Mouse (Mus musculus) heart, embryonic 14.5 days (tissue): ENCODE measurements at regions not wholly inside any gene's neighbourhood (a gene's known extent, or its start where the extent isn't known, plus 50 kb on each side); places are given as distances from the start of the nearest gene placed in this dataset.
"Not testable (repeated sequence)": the region's sequence is repeated elsewhere in the genome, so short reads cannot be mapped to it uniquely, and the experiment has no call there.

Source experiments
- ATAC-seq: fragments of 200-750 bp; cut with Nextera tagmentation; 2 replicates; pipeline ENCODE4 v1.8.0; 2017; ENCODE audit warnings: low read depth, moderate TSS enrichment; ENCODE audit not compliant: insufficient number of reproducible peaks, insufficient read depth, low FRiP score
- H3K27ac ChIP-seq, 2 experiments: fragments of 200-500 bp in 1 of 2; fragments of 300-500 bp in 1 of 2; sonication (generic) in 1 of 2; replicated peaks in 1 of 2; 2 replicates each; pipeline ENCODE4 v1.5.1; 2012 to 2014; ENCODE audit warnings: low read depth in 2 of 2, low read length in 2 of 2, control low read depth in 1 of 2, mild to moderate bottlenecking in 1 of 2, mixed read lengths in 1 of 2; ENCODE audit not compliant: control insufficient read depth in 1 of 2, insufficient read depth in 1 of 2
- H3K27me3 ChIP-seq: fragments of 300-500 bp; sonication (generic); 2 replicates; pipeline ENCODE4 v1.6.1; 2014; ENCODE audit warnings: mild to moderate bottlenecking, low read length, control low read depth; ENCODE audit not compliant: control insufficient read depth, insufficient read depth
- H3K36me3 ChIP-seq: fragments of 300-500 bp; sonication (generic); 2 replicates; pipeline ENCODE4 v1.6.1; 2014; ENCODE audit warnings: mild to moderate bottlenecking, control low read depth, low read length, mixed read lengths; ENCODE audit not compliant: control insufficient read depth, insufficient read depth
- H3K4me1 ChIP-seq, 2 experiments: fragments of 200-500 bp in 1 of 2; fragments of 300-500 bp in 1 of 2; sonication (generic) in 1 of 2; 2 replicates each; pipeline ENCODE4 v1.6.1; 2012 to 2014; ENCODE audit warnings: low read length in 2 of 2, control low read depth in 1 of 2, mixed read lengths in 1 of 2; ENCODE audit not compliant: control insufficient read depth in 2 of 2, insufficient read depth in 2 of 2
- H3K4me2 ChIP-seq: fragments of 300-500 bp; sonication (generic); 2 replicates; pipeline ENCODE4 v1.6.1; 2014; ENCODE audit warnings: mild to moderate bottlenecking, low read length
- H3K4me3 ChIP-seq, 2 experiments: fragments of 200-500 bp in 1 of 2; fragments of 300-500 bp in 1 of 2; sonication (generic) in 1 of 2; 2 replicates each; pipeline ENCODE4 v1.5.1; 2012 to 2014; ENCODE audit warnings: low read length in 2 of 2, mild to moderate bottlenecking in 2 of 2, control low read depth in 1 of 2, low read depth in 1 of 2, moderate library complexity in 1 of 2; ENCODE audit not compliant: control insufficient read depth in 1 of 2, insufficient read depth in 1 of 2
- H3K9ac ChIP-seq: fragments of 300-500 bp; sonication (generic); 2 replicates; pipeline ENCODE4 v1.6.1; 2014; ENCODE audit warnings: mild to moderate bottlenecking, low read length
- H3K9me3 ChIP-seq: fragments of 300-500 bp; sonication (generic); 2 replicates; pipeline ENCODE4 v1.6.1; 2016; ENCODE audit warnings: low read length, control low read depth; ENCODE audit not compliant: control insufficient read depth
- WGBS: fragments of 180-500 bp; shearing (Covaris S2); extraction: QIAGEN DNeasy Blood & Tissue Kit; methylation state at CpG from one replicate; pipeline ENCODE4 v1.1.7; 2014; 5-methylcytosine and 5-hydroxymethylcytosine counted together

DNA sequence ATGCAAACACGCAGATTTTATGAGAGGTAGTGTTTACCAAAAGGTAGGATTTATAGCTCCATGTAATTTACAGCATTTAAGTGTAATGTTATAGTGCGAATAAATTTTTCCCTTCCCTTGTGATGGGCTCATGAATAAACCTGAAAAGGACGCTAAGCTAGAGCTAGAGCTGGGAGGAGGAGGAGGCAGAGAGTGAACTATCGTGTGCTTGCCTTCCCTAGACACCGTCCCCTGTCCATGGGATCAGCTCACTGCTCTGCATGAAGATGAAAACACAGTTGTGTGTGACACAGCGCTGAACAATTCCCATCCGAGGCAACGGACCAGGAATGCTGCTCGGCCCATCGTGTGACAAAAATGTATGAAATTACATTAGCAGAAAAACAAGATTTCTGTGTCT is 81.7 kb upstream of the Ifngr1 start:
- 86% methylated on average over 10 of the region's 10 CpGs for WGBS
- Histone ChIP-seq H3K36me3 (no peaks in the 10 kb centered on the region), H3K4me3 (no peak overlapping the region), H3K4me1 (no peaks in the 10 kb centered on the region), H3K27ac (no peak overlapping the region), H3K9me3 (no peaks in the 10 kb centered on the region), H3K9ac (no peak overlapping the region), H3K4me2 (no peak overlapping the region), H3K27me3 (no peaks in the 10 kb centered on the region)
- ATAC-seq, result no peak

DNA sequence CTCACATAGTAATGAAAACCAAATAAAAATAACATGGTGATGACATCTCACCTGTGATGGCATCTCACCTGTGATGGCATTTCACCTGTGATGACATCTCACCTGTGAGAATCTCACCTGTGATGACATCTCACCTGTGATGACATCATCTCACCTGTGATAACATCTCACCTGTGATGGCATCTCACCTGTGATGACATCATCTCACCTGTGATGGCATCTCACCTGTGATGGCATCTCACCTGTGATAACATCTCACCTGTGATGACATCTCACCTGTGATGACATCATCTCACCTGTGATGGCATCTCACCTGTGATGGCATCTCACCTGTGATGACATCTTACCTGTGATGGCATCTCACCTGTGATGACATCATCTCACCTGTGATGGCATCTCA is 77.4 kb upstream of the Ifngr1 start:
- not testable (repeated sequence) for ATAC-seq, H3K9ac ChIP-seq, H3K4me2 ChIP-seq, H3K27ac ChIP-seq, H3K9me3 ChIP-seq, H3K4me3 ChIP-seq, H3K4me1 ChIP-seq, H3K27me3 ChIP-seq, H3K36me3 ChIP-seq

DNA sequence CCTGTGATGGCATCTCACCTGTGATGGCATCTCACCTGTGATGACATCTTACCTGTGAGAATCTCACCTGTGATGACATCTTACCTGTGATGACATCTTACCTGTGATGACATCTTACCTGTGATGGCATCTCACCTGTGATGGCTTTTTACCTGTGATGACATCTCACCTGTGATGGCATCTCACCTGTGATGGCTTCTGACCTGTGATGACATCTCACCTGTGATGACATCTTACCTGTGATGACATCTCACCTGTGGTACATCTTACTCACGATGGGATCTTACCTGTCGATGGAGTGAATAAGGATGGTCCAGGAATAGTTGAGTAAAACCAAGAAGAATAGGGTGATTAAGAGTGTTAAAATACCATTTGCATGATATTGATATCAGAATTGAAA is 76.9 kb upstream of the Ifngr1 start:
- no peaks in the 10 kb centered on the region for H3K27me3 ChIP-seq
- ATAC-seq, result no peak
- H3K9ac ChIP-seq, result no peak overlapping the region
- H3K9me3 ChIP-seq, result no peaks in the 10 kb centered on the region
- no peaks in the 10 kb centered on the region for H3K36me3 ChIP-seq
- H3K27ac ChIP-seq, result no peak overlapping the region
- no peaks in the 10 kb centered on the region for H3K4me1 ChIP-seq
- no peak overlapping the region for H3K4me2 ChIP-seq
- 92% methylated on average over 2 of the region's 2 CpGs for WGBS
- H3K4me3 ChIP-seq, result no peak overlapping the region

DNA sequence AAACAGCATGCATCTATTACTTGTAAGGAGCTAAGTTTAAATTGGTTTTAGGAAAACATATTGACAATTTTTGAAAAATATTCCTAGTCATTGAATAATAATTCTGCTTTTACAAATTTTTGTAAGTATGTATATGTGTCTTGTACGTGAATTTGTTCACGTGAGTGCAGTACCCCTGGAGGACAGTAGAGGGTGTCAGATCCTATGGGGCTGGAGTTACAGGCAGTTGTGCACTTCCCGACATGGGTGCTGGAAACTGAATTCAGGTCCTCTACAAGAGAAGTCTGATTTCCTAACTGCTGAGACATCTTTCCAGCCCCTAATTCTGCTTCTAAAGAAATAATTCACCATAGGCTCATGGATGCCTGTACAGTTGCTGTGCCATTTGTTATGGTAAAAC is 75.7 kb upstream of the Ifngr1 start:
- 98% methylated on average over 3 of the region's 3 CpGs for WGBS
- Histone ChIP-seq H3K9ac (no peak overlapping the region), H3K27me3 (no peaks in the 10 kb centered on the region), H3K4me1 (no peaks in the 10 kb centered on the region), H3K27ac (no peak overlapping the region), H3K4me2 (no peak overlapping the region), H3K4me3 (no peak overlapping the region), H3K9me3 (no peaks in the 10 kb centered on the region), H3K36me3 (no peaks in the 10 kb centered on the region)
- ATAC-seq, result no peak

DNA sequence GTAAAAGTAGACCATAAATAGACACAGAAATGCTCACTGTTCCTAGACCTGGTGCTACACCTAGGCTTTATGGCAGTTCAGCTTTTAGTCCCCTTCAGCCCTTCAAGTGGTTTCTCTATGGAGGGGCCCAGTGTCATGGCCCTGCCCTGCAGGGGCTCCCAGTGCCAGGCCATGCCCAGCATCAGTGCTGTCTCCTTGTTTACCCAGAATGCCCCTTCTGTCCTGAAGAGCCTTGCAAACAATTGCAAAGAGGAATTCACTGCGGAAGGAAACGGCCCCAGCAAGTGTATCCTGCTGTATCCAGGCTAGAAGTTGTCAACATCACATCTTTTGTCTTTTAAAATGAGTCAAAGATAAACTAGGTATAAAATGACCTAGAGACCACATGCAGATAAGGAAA is 74.7 kb upstream of the Ifngr1 start:
- Histone ChIP-seq H3K27ac (no peak overlapping the region; a peak in 1 of 4 replicates), H3K4me2 (no peak overlapping the region)
- ATAC-seq, result no peak

DNA sequence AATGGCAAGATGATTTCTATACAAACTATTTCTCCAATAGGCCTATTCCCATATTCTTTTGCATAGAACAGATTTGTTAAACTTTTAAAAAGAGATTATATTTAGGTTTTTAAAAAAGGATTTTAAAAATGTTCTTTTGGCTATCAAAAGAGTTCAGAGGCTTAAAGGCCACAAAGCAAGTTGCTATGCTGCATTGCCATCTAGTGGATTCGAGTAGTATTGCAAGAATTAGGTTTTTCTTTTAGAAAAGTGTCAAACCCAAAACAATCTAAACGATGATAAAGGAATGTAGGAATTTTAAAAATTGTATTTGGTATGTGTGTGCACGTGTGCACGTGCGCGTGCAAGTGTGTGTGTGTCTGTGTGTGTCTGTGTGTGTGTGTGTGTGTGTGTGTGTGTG is 73.0 kb upstream of the Ifngr1 start:
- no peak overlapping the region for H3K4me3 ChIP-seq
- no peaks in the 10 kb centered on the region for H3K9me3 ChIP-seq
- no peak overlapping the region for H3K4me2 ChIP-seq
- WGBS, result 3% methylated on average over 6 of the region's 6 CpGs
- H3K27ac ChIP-seq, result no peak overlapping the region
- H3K9ac ChIP-seq, result no peak overlapping the region
- no peaks in the 10 kb centered on the region for H3K27me3 ChIP-seq
- H3K4me1 ChIP-seq, result no peaks in the 10 kb centered on the region
- no peaks in the 10 kb centered on the region for H3K36me3 ChIP-seq
- no peak for ATAC-seq

More for the DNA sequence above, 74.7 kb upstream of the Ifngr1 start:
- Histone ChIP-seq H3K27me3 (no peaks in the 10 kb centered on the region), H3K9ac (no peak overlapping the region), H3K9me3 (no peaks in the 10 kb centered on the region), H3K36me3 (no peaks in the 10 kb centered on the region), H3K4me1 (no peaks in the 10 kb centered on the region), H3K4me3 (no peak overlapping the region)
- WGBS, result 58% methylated on average over 2 of the region's 2 CpGs

DNA sequence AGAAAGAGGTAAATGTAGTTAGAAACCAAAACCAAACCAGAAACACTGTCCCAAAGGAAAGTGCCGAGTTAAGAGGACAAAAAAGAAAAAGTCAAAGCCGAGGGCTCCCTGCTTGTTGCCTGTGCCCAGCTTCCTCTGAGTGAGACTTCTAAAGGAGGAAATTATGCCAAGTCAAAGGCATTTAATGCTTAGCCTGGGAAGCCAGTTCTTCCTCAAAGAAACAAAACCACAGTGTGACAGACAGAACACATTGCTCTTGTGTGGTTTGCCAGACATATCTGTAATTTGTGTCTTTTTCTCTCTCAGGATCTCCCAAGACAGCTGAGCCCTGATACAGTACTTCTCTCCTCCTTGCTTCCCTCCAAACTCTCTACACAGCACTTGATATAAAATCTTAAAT is 69.6 kb upstream of the Ifngr1 start:
- ATAC-seq, result no peak
- Histone ChIP-seq H3K27ac (no peak overlapping the region), H3K9ac (no peak overlapping the region), H3K27me3 (no peaks in the 10 kb centered on the region), H3K4me3 (no peak overlapping the region), H3K4me2 (no peak overlapping the region), H3K9me3 (no peaks in the 10 kb centered on the region), H3K4me1 (no peaks in the 10 kb centered on the region), H3K36me3 (no peaks in the 10 kb centered on the region)
- 46% methylated on average over 2 of the region's 2 CpGs for WGBS

DNA sequence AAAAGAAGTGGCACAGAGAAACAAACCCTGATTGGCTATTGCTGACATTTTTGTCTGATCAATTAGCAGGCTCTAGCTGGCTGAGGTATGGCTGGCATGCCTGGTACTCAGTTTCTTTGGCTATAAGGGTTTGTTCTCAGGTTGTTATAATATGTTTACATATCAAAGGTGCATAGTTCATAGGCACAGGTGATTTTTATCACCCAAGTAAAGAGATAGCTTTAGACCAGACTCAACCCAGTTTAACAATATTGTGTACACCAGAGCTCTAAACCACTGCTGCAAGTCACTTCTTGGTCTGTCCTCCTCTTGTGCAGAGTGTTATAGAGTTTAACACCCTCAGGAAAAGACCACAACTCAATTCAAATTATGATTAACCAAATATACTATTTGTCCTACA is 65.8 kb upstream of the Ifngr1 start:
- Histone ChIP-seq H3K36me3 (no peaks in the 10 kb centered on the region), H3K27me3 (no peaks in the 10 kb centered on the region), H3K4me2 (no peak overlapping the region), H3K9me3 (no peaks in the 10 kb centered on the region), H3K9ac (no peak overlapping the region), H3K27ac (no peak overlapping the region), H3K4me1 (no peaks in the 10 kb centered on the region), H3K4me3 (no peak overlapping the region)
- ATAC-seq, result no peak
